Mouse (Mus musculus) monocyte, adult 5-6 weeks (primary cell): ENCODE measurements around the gene Btbd35f7. TPM values are rescaled to one million over a fixed set of nuclear protein-coding genes. Genes with fewer than 3 reads are reported as not detected.
"Not testable (repeated sequence)": the region's sequence is repeated elsewhere in the genome, so short reads cannot be mapped to it uniquely, and the experiment has no call there.

Source experiments
- ATAC-seq: fragments of 153-309, 156-312 bp; replicated peaks from 2 replicates; pipeline ENCODE4 v1.8.0; 2017; ENCODE audit warnings: mild to moderate bottlenecking; ENCODE audit not compliant: low TSS enrichment, insufficient number of reproducible peaks, severe bottlenecking, poor library complexity, low FRiP score
- total RNA-seq: library from RNA; stranded (forward); fragments of 200-1000, 200-491, 200-594 nt; gene quantifications from 3 replicates; pipeline ENCODE4 v1.2.3, GENCODE M21; 2017

The Btbd35f7 gene
- not detected in 3 replicates for total RNA-seq

- ATAC-seq: not testable (repeated sequence)
Measured at GRCm38 (mm10) chrX:5668767-5669166, at the start of gene Btbd35f7. Btbd35f7 (plus strand) TSS chrX:5669067.

Other genes with a start within 250 kb of the Btbd35f7 start
- gene Mycs, start 199.8 kb upstream of the Btbd35f7 start, total RNA-seq: not detected in 3 replicates